Mouse (Mus musculus) brain, embryonic 14.5 days (tissue): ENCODE measurements around the gene Chek2.

ENCODE experiments used
- CTCF ChIP-seq: fragments of 200-500 bp; IDR thresholded peaks from 2 replicates; pipeline ENCODE4 v1.5.1; 2012; ENCODE audit warnings: inconsistent platforms, mild to moderate bottlenecking, moderate library complexity, borderline replicate concordance; ENCODE audit not compliant: insufficient read depth, insufficient read length; ENCODE audit errors: extremely low read depth
- POLR2A ChIP-seq: fragments of 200-500 bp; IDR thresholded peaks from 2 replicates; pipeline ENCODE4 v1.6.1; 2012; ENCODE audit warnings: mild to moderate bottlenecking, inconsistent platforms, borderline replicate concordance; ENCODE audit not compliant: poor library complexity, insufficient read depth, insufficient read length, severe bottlenecking; ENCODE audit errors: extremely low read depth

DNA sequence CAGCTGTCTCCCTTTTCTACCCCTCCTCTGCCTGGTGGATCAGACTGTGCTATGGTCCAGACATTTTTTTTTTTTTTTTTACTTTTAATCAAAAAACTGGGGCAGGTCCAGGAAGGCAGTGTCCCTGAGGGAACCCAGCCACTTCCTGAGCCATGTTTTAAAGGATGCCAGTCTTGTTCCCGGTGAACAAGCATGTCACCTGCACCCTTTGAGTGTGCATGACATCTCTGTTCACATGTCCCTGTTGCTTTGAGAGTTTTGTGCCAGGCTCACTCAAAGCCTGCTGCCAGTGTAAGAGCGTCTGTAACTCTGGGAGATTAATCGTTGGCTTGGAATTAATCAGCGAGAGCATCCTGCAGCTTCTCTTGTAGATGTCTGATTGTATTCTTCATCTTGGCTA lies 28.7 kb downstream of the Chek2 start:
- TF ChIP-seq POLR2A (no peak), CTCF (no peak)
